Mouse (Mus musculus): Measurements from ENCODE around the gene Barx2. TPM values are rescaled to one million over a fixed set of nuclear protein-coding genes. Genes with fewer than 3 reads are reported as not detected.

Barx2 gene
- polyA plus RNA-seq, 1 experiment from 2014 or later = 0.26 TPM

GRCm38 (mm10) chr9:31808753-31809152 lies 104.5 kb downstream of the Barx2 start:
- H3K4me1 ChIP-seq (ENCODE audit: control insufficient read depth, insufficient read depth, low read length) = no peaks in the 10 kb centered on the region
- H3K9me3 ChIP-seq (replicated peaks; ENCODE audit: control insufficient read depth, low read length, poor library complexity, severe bottlenecking) = no peaks in the 10 kb centered on the region
- ATAC-seq = no peak
- H3K36me3 ChIP-seq (ENCODE audit: control insufficient read depth, insufficient read depth, low read length) = no peaks in the 10 kb centered on the region
- no peaks in the 10 kb centered on the region for H3K27me3 ChIP-seq (ENCODE audit: control insufficient read depth, insufficient read depth, low read depth, low read length)
- H3K4me3 ChIP-seq (ENCODE audit: low read depth, low read length) = no peak overlapping the region
- WGBS = 76% methylated on average over 2 of the region's 2 CpGs
- no peak overlapping the region for H3K9ac ChIP-seq (ENCODE audit: low read depth, low read length)
- H3K4me2 ChIP-seq (ENCODE audit: low read length) = no peak overlapping the region
- no peak overlapping the region for H3K27ac ChIP-seq (ENCODE audit: low read length)

GRCm38 (mm10) chr9:31802641-31803040 lies 110.6 kb downstream of the Barx2 start:
- 85% methylated on average over 1 of the region's 1 CpGs for WGBS
- ATAC-seq = no peak
- Histone ChIP-seq H3K4me2 (ENCODE audit: low read length) (no peak overlapping the region), H3K36me3 (ENCODE audit: control insufficient read depth, insufficient read depth, low read length) (no peaks in the 10 kb centered on the region), H3K27ac (ENCODE audit: low read length) (no peak overlapping the region), H3K4me1 (ENCODE audit: control insufficient read depth, insufficient read depth, low read length) (no peaks in the 10 kb centered on the region), H3K4me3 (ENCODE audit: low read depth, low read length) (no peak overlapping the region), H3K27me3 (ENCODE audit: control insufficient read depth, insufficient read depth, low read depth, low read length) (no peaks in the 10 kb centered on the region), H3K9ac (ENCODE audit: low read depth, low read length) (no peak overlapping the region), H3K9me3 (replicated peaks; ENCODE audit: control insufficient read depth, low read length, poor library complexity, severe bottlenecking) (no peaks in the 10 kb centered on the region)

Other genes starting within 250 kb of the Barx2 start
- 10.9 and 11.3 TPM in 2 replicates for gene Arhgap32, start 202.7 kb upstream of the Barx2 start, polyA plus RNA-seq (2015; fragmentation: Nextera tagmentation; extraction: Ambion mirVana)